Mouse (Mus musculus) bone marrow macrophage, adult 2 months (primary cell): ENCODE data around the gene Trpm3.

Experiments used
- CTCF ChIP-seq: IDR thresholded peaks from 2 replicates; pipeline ENCODE4 v1.5.1; 2012; ENCODE audit warnings: low read depth, mild to moderate bottlenecking, low read length, moderate library complexity
- POLR2A ChIP-seq: IDR thresholded peaks from 2 replicates; pipeline ENCODE4 v1.6.1; 2012; ENCODE audit warnings: mild to moderate bottlenecking, low read depth, low read length, borderline replicate concordance

DNA sequence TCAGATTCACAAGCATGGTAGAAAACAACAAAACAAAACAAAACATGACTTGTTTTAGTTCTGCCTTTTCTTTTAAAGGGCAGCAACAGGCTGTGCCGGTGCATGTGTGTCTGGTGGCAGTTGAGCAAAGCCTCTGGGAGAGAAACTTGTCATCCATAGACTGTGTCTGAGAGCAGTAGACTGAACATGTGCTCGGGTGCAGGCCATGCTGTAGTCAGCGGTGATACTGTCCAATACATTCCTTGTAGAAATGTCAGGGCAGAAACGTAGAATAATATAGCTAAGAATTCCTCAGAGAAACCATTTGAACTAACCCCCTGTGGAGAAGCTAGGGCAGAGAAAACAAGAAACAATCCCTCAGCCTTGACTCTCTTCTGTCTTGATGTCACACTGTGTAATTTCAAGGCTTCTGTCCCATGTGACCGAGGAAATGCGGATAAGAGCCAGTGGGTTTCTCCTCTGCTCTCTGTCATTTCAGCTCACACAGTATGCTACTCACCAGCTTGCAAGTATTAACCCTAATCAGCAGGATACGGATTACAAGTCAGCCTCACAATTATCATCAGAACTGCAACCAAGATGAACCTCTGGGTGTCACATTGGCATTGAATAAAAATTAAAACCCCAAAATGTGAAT, 33.9 kb upstream of the Trpm3 start:
- no peak for TF ChIP-seq POLR2A
- no peak for TF ChIP-seq CTCF
